Mouse (Mus musculus) forebrain, embryonic 15.5 days (tissue): ENCODE results near the gene Hist1h3h. TPM values are rescaled to one million over a fixed set of nuclear protein-coding genes. Genes with fewer than 3 reads are reported as not detected.
"Not testable (repeated sequence)": the region's sequence is repeated elsewhere in the genome, so short reads cannot be mapped to it uniquely, and the experiment has no call there.

ENCODE experiments used
- ATAC-seq: fragments of 200-750 bp; cut with Nextera tagmentation; replicated peaks from 2 replicates; pipeline ENCODE4 v1.8.0; 2017; ENCODE audit warnings: mild to moderate bottlenecking, moderate TSS enrichment, moderate library complexity
- H3K27ac ChIP-seq: fragments of 300-500 bp; sonication (generic); replicated peaks from 2 replicates; pipeline ENCODE4 v1.5.1; 2015; ENCODE audit warnings: mild to moderate bottlenecking, inconsistent platforms
- H3K27me3 ChIP-seq: fragments of 300-500 bp; sonication (generic); 2 replicates; pipeline ENCODE4 v1.6.1; 2015; ENCODE audit warnings: inconsistent platforms
- H3K36me3 ChIP-seq: fragments of 300-500 bp; sonication (generic); 2 replicates; pipeline ENCODE4 v1.6.1; 2015; ENCODE audit warnings: mild to moderate bottlenecking, inconsistent platforms
- H3K4me1 ChIP-seq: fragments of 300-500 bp; sonication (generic); 2 replicates; pipeline ENCODE4 v1.6.1; 2015; ENCODE audit warnings: inconsistent platforms
- H3K4me2 ChIP-seq: fragments of 300-500 bp; sonication (generic); replicated peaks from 2 replicates; pipeline ENCODE4 v1.6.1; 2015; ENCODE audit warnings: mild to moderate bottlenecking, inconsistent platforms
- H3K4me3 ChIP-seq: fragments of 300-500 bp; sonication (generic); 2 replicates; pipeline ENCODE4 v1.5.1; 2015; ENCODE audit warnings: mild to moderate bottlenecking, inconsistent platforms
- H3K9ac ChIP-seq: fragments of 300-500 bp; sonication (generic); replicated peaks from 2 replicates; pipeline ENCODE4 v1.6.1; 2015; ENCODE audit warnings: mild to moderate bottlenecking, inconsistent platforms
- H3K9me3 ChIP-seq: fragments of 300-500 bp; sonication (generic); 2 replicates; pipeline ENCODE4 v1.6.1; 2016; ENCODE audit warnings: inconsistent platforms
- WGBS: fragments of 180-500 bp; shearing (Covaris S2); methylation state at CpG from one replicate; pipeline ENCODE4 v1.1.7; 2015; ENCODE audit warnings: mixed read lengths; 5-methylcytosine and 5-hydroxymethylcytosine counted together
- polyA plus RNA-seq: library from polyadenylated mRNA; unstranded; fragments of >200 nt; fragmentation: Nextera tagmentation; extraction: Ambion mirVana; gene quantifications from 2 replicates; pipeline ENCODE4 v1.2.1, GENCODE M21; 2015

Gene Hist1h3h
- polyA plus RNA-seq, 1 experiment from 2014 or later = 10.8 TPM

DNA sequence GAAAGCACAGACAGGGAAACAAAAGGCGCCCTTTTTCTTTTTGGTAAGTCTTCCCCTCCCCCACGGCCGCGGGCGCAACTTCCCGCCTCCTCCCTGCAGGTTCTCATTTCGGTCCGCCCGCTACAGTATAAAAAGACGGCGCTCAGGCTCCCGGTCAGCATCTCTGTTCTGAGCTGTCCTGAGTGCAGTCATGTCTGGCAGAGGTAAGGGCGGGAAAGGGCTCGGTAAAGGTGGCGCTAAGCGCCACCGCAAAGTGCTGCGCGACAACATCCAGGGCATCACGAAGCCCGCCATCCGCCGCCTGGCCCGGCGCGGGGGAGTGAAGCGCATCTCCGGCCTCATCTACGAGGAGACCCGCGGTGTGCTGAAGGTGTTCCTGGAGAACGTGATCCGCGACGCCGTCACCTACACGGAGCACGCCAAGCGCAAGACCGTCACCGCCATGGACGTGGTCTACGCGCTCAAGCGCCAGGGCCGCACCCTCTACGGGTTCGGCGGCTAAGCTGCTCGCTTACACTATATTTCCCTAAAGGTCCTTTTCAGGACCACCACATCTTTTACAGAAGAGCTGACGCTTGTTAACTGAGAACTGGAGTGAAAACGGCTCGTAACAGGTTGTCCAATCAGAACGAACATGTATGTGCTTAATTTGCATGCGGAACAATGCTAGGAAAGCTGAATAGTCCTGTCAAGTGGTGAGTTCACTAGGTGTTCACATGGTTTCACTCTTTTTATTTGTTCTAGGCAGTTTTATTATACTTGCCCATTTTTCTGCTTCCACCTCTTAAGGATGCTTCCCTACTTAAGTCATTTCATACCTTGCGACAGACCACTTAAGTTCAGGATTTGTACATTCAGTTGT lies 17.7 kb downstream of the Hist1h3h start, which contains the start of gene Hist1h4j:
Hist1h4j (plus strand) TSS at position 159 of the 862 bp plus-strand sequence.
- H3K4me2 ChIP-seq = peak within 1 kb of the TSS; percentile 59
- peak within 1 kb of the TSS; percentile 62 for H3K4me3 ChIP-seq
- H3K4me1 ChIP-seq = peaks cover 26% of the 10 kb centered on the region
- not testable (repeated sequence) for H3K27me3 ChIP-seq, H3K36me3 ChIP-seq, H3K9me3 ChIP-seq
- ATAC-seq = peak; percentile 90
- under 1% methylated on average over 50 of the region's 56 CpGs for WGBS
- peak within 1 kb of the TSS; percentile 99 for H3K27ac ChIP-seq
- peak within 1 kb of the TSS; percentile 70 for H3K9ac ChIP-seq

DNA sequence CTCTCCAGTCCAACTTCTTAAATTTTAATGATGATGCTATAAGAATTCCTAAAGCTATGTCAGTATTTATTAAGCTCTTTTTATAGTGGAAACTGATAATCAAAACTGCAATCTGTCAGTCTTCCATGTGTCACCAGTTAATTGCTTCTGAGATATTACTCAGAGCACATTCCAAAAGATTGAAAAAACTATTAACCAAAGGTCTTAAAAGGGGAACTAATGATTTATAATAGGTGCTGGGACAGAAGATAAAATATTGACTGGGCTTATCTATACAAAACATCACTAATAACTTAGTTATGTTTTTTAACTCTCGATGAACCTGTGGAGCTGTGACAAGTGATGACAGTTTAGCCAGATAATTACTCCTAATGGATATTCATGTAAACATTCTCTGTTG lies 27.5 kb downstream of the Hist1h3h start:
- H3K9me3 ChIP-seq = no peaks in the 10 kb centered on the region
- WGBS = 94% methylated on average over 1 of the region's 1 CpGs
- ATAC-seq = no peak

DNA sequence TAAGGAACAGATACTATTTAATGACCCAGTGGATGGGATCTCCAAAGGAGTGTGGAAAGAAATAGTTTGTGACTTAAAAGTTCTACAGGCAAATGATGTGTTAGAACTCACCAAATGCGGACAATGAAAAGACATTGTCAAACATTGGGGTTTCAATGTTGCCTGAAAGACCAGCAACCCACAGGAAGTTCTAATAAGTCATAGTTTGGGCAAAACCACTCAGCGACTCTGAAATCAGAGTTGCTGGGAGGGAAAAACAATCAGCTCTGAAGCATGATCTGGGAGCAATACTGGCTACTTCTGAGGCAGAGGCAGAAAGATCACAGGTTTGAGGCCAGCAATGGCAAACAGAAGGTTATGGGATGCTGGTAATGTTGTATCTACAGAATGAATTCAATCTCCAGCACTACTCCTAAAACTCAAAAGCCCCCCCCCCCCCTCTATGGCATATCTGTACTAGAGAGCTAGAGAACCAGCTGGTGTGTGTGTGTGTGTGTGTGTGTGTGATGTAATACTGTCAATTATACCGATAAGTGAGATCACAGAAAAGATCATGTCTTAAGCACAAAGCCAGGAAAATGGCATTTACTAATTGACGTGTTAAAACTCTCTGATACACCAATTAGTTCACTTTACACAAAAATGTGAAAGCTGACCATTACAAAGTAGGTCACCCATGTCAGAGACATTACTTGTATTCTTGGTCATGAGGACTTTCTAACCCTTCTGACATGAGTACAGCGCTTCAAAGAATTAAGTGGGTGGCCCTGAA lies 32.1 kb downstream of the Hist1h3h start:
- WGBS = 3% methylated on average over 5 of the region's 5 CpGs
- Histone ChIP-seq H3K4me3 (peak overlapping the region; percentile 52), H3K27ac (peak overlapping the region; percentile 97), H3K9ac (peak overlapping the region; percentile 57), H3K9me3 (no peaks in the 10 kb centered on the region), H3K36me3 (no peaks in the 10 kb centered on the region), H3K27me3 (no peaks in the 10 kb centered on the region), H3K4me1 (peaks cover 40% of the 10 kb centered on the region), H3K4me2 (peak overlapping the region; percentile 86)
- no peak for ATAC-seq

More for the DNA sequence above, 27.5 kb downstream of the Hist1h3h start:
- Histone ChIP-seq H3K4me2 (no peak overlapping the region), H3K36me3 (no peaks in the 10 kb centered on the region), H3K27me3 (no peaks in the 10 kb centered on the region), H3K4me3 (no peak overlapping the region), H3K4me1 (peaks cover 22% of the 10 kb centered on the region), H3K9ac (no peak overlapping the region), H3K27ac (no peak overlapping the region)

DNA sequence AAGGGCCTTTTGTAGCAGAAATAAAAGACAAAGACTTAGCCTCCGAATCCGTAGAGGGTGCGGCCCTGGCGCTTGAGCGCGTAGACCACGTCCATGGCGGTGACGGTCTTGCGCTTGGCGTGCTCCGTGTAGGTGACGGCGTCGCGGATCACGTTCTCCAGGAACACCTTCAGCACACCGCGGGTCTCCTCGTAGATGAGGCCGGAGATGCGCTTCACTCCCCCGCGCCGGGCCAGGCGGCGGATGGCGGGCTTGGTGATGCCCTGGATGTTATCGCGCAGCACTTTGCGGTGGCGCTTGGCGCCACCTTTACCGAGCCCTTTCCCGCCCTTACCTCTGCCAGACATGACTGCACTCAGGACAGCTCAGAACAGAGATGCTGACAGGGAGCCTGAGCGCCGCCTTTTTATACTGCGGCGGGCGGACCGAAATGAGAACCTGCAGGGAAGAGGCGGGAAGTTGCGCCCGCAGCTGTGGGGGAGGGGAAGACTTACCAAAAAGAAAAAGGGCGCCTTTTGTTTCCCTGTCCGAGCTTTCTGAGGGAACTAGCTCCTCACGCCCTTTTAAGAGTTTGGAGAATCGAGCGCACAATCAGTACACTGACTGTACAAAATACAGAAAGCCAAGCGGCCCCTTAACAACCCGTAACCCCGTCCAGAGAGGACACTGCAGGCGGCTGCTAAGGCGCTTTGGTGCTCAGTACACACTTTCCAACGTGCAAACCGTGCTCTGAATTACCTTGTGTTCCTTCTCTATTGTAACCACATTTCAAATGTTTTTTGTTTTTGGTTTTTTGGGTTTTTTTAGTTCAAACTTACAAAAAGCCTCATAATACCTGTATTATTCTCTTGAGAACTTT lies 32.9 kb downstream of the Hist1h3h start, which contains the start of gene Hist1h4k:
Hist1h4k (minus strand) TSS at position 347 of the 859 bp plus-strand sequence.
- H3K36me3 ChIP-seq, H3K27me3 ChIP-seq, H3K9me3 ChIP-seq: not testable (repeated sequence)
- Histone ChIP-seq H3K4me2 (peak within 1 kb of the TSS; percentile 86), H3K27ac (peak within 1 kb of the TSS; percentile 97), H3K4me3 (peak within 1 kb of the TSS; percentile 52), H3K9ac (peak within 1 kb of the TSS; percentile 57), H3K4me1 (peaks cover 45% of the 10 kb centered on the region)
- ATAC-seq = peak; percentile 84
- WGBS = under 1% methylated on average over 48 of the region's 56 CpGs

DNA sequence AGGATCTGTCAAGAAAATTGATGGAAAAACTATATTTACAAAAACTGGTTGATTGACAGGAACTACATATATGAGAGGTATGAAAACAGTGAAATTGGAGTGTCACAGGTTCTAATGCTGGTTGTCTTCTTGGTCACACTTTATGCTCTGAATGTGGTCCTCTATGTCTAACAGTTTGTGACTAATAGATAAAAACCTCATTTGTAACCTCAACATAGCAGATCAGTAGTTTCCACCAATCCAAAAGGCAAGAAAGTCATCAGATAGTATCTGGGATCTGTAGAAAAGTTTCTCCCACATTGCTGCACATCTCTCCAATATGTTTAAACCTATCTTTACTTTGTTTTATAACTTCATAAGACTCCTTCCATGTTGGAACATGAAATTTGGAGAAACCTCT lies 34.0 kb downstream of the Hist1h3h start:
- no peak overlapping the region for H3K4me2 ChIP-seq
- ATAC-seq = no peak
- no peaks in the 10 kb centered on the region for H3K27me3 ChIP-seq
- H3K9me3 ChIP-seq = no peaks in the 10 kb centered on the region
- no peak overlapping the region for H3K9ac ChIP-seq
- peak overlapping the region; percentile 96; the same call in 1 of the 2 replicates for H3K27ac ChIP-seq
- H3K36me3 ChIP-seq = no peaks in the 10 kb centered on the region
- peaks cover 49% of the 10 kb centered on the region for H3K4me1 ChIP-seq
- no peak overlapping the region for H3K4me3 ChIP-seq

DNA sequence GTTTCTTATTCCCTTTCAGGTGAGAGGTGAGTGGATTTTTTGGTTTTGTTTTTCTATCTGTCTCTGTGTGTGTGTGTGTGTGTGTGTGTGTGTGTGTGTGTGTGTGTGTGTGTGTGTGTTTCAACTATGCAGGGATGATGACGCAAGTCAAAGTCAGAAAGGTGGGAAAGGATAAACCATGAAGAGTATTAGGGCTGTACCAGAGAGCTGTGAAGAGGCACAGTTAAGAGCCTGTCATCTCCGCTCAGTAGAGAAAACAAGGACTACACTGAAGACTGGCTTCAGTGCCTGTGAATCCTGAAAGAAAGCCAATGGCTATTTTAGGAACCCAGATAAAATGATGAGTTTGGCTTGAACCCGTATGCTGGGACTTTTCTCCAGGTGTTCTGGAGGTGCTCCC lies 34.4 kb downstream of the Hist1h3h start:
- peak overlapping the region; percentile 96 for H3K27ac ChIP-seq

DNA sequence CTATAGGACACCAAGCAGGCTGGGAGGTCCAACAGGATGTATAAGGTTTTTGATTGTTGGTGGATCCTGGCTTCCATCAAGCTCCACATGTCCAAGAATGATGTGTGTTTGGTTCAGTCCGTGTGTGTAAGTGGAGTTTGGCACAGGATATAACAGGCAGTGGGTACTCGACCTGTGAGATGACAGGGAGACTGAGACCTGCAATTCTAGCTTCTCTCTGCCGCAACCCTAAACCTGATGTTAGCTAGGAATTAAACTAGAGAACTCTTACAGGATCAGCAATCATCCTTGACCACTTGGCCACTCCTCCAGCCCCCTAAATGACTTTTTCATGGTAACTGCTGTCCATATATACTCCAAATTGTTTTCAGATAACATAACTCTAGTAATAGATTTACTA lies 34.9 kb downstream of the Hist1h3h start:
- Histone ChIP-seq H3K4me1 (peaks cover 48% of the 10 kb centered on the region), H3K27me3 (no peaks in the 10 kb centered on the region), H3K27ac (peak overlapping the region; percentile 96), H3K36me3 (no peaks in the 10 kb centered on the region), H3K9me3 (no peaks in the 10 kb centered on the region), H3K4me3 (peak overlapping the region; percentile 47; the same call in 1 of the 2 replicates), H3K9ac (no peak overlapping the region), H3K4me2 (peak overlapping the region; percentile 82; the same call in 1 of the 2 replicates)
- no peak for ATAC-seq
- WGBS = 51% methylated on average over 3 of the region's 3 CpGs

More for the DNA sequence above, 34.4 kb downstream of the Hist1h3h start:
- Histone ChIP-seq H3K9ac (no peak overlapping the region), H3K4me1 (peaks cover 52% of the 10 kb centered on the region), H3K4me3 (no peak overlapping the region), H3K9me3 (no peaks in the 10 kb centered on the region), H3K36me3 (no peaks in the 10 kb centered on the region), H3K4me2 (no peak overlapping the region), H3K27me3 (no peaks in the 10 kb centered on the region)
- ATAC-seq = no peak
- WGBS = 70% methylated on average over 3 of the region's 3 CpGs

DNA sequence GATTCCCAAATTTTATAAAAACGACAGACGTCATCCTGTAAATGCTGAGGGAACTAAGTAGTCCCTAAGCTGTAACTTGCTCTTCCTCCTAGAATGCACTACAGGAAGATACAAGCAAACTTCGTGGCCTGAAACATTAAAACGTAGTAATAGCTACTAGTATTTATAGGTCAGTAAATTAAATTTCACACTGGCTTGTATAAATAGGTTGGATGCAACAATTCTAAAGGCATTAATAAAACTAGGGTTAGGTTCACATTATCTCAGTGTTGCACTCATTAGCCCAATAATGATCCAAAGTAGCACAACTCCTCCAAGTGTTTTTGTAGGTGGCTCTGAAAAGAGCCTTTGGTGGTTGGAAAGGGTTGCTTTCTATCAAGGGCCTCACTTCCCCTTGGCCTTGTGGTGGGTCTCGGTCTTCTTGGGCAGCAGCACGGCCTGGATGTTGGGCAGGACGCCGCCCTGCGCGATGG lies 35.6 kb downstream of the Hist1h3h start:
- Histone ChIP-seq H3K4me2 (peak overlapping the region; percentile 82), H3K27me3 (no peaks in the 10 kb centered on the region), H3K9ac (peak overlapping the region; percentile 59), H3K4me1 (peaks cover 44% of the 10 kb centered on the region), H3K27ac (peak overlapping the region; percentile 96), H3K9me3 (no peaks in the 10 kb centered on the region), H3K36me3 (no peaks in the 10 kb centered on the region), H3K4me3 (peak overlapping the region; percentile 47)
- ATAC-seq = no peak
- WGBS = 2% methylated on average over 10 of the region's 10 CpGs

DNA sequence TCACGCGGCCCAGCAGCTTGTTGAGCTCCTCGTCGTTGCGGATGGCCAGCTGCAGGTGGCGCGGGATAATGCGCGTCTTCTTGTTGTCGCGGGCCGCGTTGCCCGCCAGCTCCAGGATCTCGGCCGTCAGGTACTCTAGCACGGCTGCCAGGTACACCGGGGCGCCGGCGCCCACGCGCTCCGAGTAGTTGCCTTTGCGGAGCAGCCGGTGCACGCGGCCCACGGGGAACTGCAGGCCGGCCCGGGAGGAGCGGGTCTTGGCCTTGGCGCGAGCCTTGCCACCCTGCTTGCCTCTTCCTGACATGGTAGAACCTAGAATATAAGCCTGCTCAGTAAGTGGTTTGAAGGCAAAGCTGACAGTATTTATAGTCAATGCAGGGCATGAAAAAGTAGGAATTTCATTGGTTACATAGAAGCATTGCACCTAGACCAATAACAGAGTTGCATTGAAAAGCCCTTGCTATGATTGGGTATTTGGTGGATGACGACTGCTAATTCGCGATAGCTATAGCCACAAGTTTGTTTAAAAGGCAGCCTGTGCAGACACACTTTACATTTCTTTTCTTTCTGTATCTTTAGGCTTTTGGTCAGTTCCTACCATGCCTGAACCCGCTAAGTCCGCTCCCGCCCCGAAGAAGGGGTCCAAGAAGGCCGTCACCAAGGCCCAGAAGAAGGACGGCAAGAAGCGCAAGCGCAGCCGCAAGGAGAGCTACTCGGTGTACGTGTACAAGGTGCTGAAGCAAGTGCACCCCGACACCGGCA lies 36.2 kb downstream of the Hist1h3h start, which contains the start of the genes Hist1h2ak and Hist1h2bn:
Hist1h2ak (minus strand) TSS at position 304 of the 762 bp plus-strand sequence.
Hist1h2bn (plus strand) TSS at position 600 of the 762 bp plus-strand sequence.
- not testable (repeated sequence) for H3K27me3 ChIP-seq, H3K9me3 ChIP-seq, H3K36me3 ChIP-seq
- 1% methylated on average over 49 of the region's 50 CpGs for WGBS
- peak within 1 kb of the TSS; percentile 96 for H3K27ac ChIP-seq
- peaks cover 39% of the 10 kb centered on the region for H3K4me1 ChIP-seq
- peak within 1 kb of the TSS; percentile 59 for H3K9ac ChIP-seq
- peak within 1 kb of the TSS; percentile 82 for H3K4me2 ChIP-seq
- peak within 1 kb of the TSS; percentile 47 for H3K4me3 ChIP-seq
- ATAC-seq = peak; percentile 96

DNA sequence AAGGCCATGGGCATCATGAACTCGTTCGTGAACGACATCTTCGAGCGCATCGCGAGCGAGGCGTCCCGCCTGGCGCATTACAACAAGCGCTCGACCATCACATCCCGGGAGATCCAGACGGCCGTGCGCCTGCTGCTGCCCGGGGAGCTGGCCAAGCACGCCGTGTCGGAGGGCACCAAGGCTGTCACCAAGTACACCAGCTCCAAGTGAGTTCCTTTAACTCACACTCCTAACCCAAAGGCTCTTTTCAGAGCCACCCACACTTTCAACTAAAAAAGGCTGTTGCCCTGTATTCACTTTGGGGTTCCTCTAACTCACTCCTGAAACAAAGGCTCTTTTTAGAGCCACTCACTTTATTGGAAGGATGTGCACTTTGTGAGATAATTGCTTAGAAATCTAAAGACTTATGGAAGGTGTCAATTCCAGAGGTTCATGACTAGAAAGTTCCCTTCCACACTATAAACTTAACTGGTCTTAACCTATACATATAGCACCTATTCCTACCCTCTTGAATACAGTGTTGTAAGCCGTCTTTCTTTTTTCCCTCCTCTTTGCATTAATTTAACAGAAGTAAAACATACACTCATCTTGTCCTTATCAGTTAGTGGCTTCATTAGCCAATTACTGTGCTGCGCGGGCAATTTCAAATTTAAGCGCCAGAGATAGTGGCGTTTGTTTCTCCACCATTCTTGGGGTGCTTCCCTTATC lies 37.0 kb downstream of the Hist1h3h start:
- Histone ChIP-seq H3K4me1 (peaks cover 32% of the 10 kb centered on the region), H3K9ac (peak overlapping the region; percentile 46), H3K27ac (peak overlapping the region; percentile 96), H3K4me2 (peak overlapping the region; percentile 82), H3K4me3 (peak overlapping the region; percentile 47)
- 0% methylated on average over 12 of the region's 26 CpGs for WGBS
- ATAC-seq = peak; percentile 4; the same call in 1 of the 2 replicates
- not testable (repeated sequence) for H3K36me3 ChIP-seq, H3K9me3 ChIP-seq, H3K27me3 ChIP-seq
